Mouse (Mus musculus) stomach, postnatal 0 days (tissue): ENCODE results near the gene Cyp2c50. TPM values are rescaled to one million over a fixed set of nuclear protein-coding genes. Genes with fewer than 3 reads are reported as not detected.
"Not testable (repeated sequence)": the region's sequence is repeated elsewhere in the genome, so short reads cannot be mapped to it uniquely, and the experiment has no call there.

Experiments used
- ATAC-seq: fragments of 200-750 bp; cut with Nextera tagmentation; 2 replicates; pipeline ENCODE4 v1.8.0; 2017; ENCODE audit not compliant: low FRiP score, low TSS enrichment
- DNase-seq: peaks from one replicate; pipeline ENCODE4 v3.0.0-alpha.2; 2016; ENCODE audit warnings: low spot score
- H3K27ac ChIP-seq: fragments of 300-500 bp; sonication (generic); replicated peaks from 2 replicates; pipeline ENCODE4 v1.5.1; 2014; ENCODE audit warnings: mild to moderate bottlenecking, control low read depth
- H3K27me3 ChIP-seq: fragments of 300-500 bp; sonication (generic); 2 replicates; pipeline ENCODE4 v1.6.1; 2014; ENCODE audit warnings: low read length; ENCODE audit not compliant: control insufficient read depth, insufficient read depth
- H3K36me3 ChIP-seq: fragments of 300-500 bp; sonication (generic); 2 replicates; pipeline ENCODE4 v1.6.1; 2014; ENCODE audit warnings: low read length, mixed read lengths; ENCODE audit not compliant: control insufficient read depth, insufficient read depth
- H3K4me1 ChIP-seq: fragments of 300-500 bp; sonication (generic); replicated peaks from 2 replicates; pipeline ENCODE4 v1.6.1; 2014; ENCODE audit warnings: antibody characterized with exemption; ENCODE audit not compliant: control insufficient read depth, insufficient read depth
- H3K4me2 ChIP-seq: fragments of 300-500 bp; sonication (generic); replicated peaks from 2 replicates; pipeline ENCODE4 v1.6.1; 2014; ENCODE audit warnings: low read depth, mild to moderate bottlenecking, control low read depth, moderate library complexity
- H3K4me3 ChIP-seq: fragments of 300-500 bp; sonication (generic); 2 replicates; pipeline ENCODE4 v1.5.1; 2014; ENCODE audit warnings: low read depth, low read length, control low read depth
- H3K9ac ChIP-seq: fragments of 300-500 bp; sonication (generic); 2 replicates; pipeline ENCODE4 v1.6.1; 2014; ENCODE audit warnings: mild to moderate bottlenecking, low read length, control low read depth, mixed read lengths
- H3K9me3 ChIP-seq: fragments of 300-500 bp; sonication (generic); 2 replicates; pipeline ENCODE4 v1.6.1; 2016; ENCODE audit warnings: low read length; ENCODE audit not compliant: control insufficient read depth
- CTCF ChIP-seq: IDR thresholded peaks from 2 replicates; pipeline ENCODE4 v1.5.1; 2016; ENCODE audit warnings: antibody characterized with exemption, low read depth, mild to moderate bottlenecking, moderate library complexity
- EP300 ChIP-seq: optimal IDR thresholded peaks from 2 replicates; pipeline ENCODE3; 2016; ENCODE audit warnings: antibody characterized with exemption
- WGBS: fragments of 180-500 bp; shearing (Covaris S2); extraction: QIAGEN DNeasy Blood & Tissue Kit; methylation state at CpG from one replicate; pipeline ENCODE4 v1.1.7; 2014; 5-methylcytosine and 5-hydroxymethylcytosine counted together
- polyA plus RNA-seq: library from polyadenylated mRNA; unstranded; fragments of >200 nt; fragmentation: Nextera tagmentation; extraction: Ambion mirVana; gene quantifications from 2 replicates; pipeline ENCODE4 v1.2.1, GENCODE M21; 2015

Gene Cyp2c50
- polyA plus RNA-seq, result not detected in 2 replicates

DNA sequence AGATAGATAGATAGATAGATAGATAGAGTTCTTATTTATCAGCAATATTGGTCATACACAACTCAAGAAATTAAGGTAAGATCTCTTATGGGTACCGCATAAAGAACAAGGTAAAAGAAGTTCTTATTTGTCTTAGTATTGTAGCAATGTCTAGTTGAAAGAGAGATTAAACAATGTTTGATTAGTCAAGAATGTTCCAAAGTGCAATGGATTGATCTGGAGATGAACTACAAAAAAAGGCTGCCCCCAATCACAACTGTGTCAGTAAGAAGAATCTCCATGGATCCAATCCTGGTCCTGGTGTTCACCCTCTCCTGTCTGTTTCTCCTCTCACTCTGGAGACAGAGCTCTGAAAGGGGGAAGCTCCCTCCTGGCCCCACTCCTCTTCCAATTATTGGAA, at the start of gene Cyp2c50:
Gene Cyp2c50 (plus strand): TSS at position 268 of the 400 bp plus-strand sequence.
- WGBS, result 90% methylated on average over 1 of the region's 1 CpGs
- not testable (repeated sequence) for H3K4me3 ChIP-seq

DNA sequence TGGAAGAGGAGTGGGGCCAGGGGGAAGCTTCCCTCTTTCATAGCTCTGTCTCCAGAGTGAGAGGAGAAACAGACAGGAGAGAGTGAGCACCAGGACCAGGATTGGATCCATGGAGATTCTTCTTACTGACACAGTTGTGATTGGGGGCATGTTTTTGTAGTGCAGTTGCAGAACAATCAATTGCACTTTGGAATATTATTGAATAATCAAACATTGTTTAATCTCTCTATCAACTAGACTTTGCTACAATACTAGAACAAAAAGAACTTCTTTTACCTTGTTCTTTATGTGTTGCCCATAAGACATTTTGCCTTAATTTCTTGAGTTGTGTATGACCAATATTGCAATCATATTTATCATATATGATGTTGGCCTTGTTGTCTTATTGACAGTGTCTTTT, 15.8 kb upstream of the Cyp2c50 start, which contains the start of gene Cyp2c54:
Gene Cyp2c54 (minus strand): TSS at position 127 of the 400 bp plus-strand sequence.
- H3K4me1 ChIP-seq, result no peaks in the 10 kb centered on the region
- H3K9me3 ChIP-seq, result no peaks in the 10 kb centered on the region
- H3K4me3 ChIP-seq, result no peak within 1 kb of the TSS
- ATAC-seq (no peak), DNase-seq (no peak)
- no peaks in the 10 kb centered on the region for H3K27me3 ChIP-seq
- no peak within 1 kb of the TSS for H3K9ac ChIP-seq
- no peak for TF ChIP-seq CTCF
- no peaks in the 10 kb centered on the region for H3K36me3 ChIP-seq
- H3K27ac ChIP-seq, result no peak within 1 kb of the TSS
- no peak within 1 kb of the TSS for H3K4me2 ChIP-seq

More for the DNA sequence above, at the start of gene Cyp2c50:
- not testable (repeated sequence) for H3K27me3 ChIP-seq, H3K27ac ChIP-seq, H3K9me3 ChIP-seq, H3K9ac ChIP-seq, H3K36me3 ChIP-seq, ATAC-seq, H3K4me2 ChIP-seq, H3K4me1 ChIP-seq, DNase-seq

DNA sequence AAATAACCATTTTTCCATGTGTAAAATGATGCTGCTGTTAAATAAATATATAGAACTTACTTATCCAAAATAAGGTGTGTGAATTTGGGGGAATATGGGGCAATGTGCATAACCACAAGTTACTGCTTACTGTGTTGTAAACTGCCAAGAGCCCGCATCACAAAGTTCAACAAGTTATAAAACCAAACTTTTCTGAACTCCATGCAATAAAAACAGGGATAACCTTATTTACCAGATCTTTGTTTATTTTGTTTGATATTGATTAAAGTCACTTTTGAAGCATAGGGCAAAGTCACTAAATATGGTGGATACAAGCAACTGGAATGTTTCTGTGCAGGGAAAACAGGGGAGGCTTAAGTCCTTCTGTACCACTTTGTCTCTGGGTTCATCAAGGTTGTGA, 1.1 kb upstream of the Cyp2c50 start:
- Histone ChIP-seq H3K9me3 (no peaks in the 10 kb centered on the region), H3K36me3 (no peaks in the 10 kb centered on the region), H3K27ac (no peak overlapping the region), H3K4me2 (no peak overlapping the region), H3K4me3 (no peak overlapping the region), H3K9ac (no peak overlapping the region), H3K27me3 (no peaks in the 10 kb centered on the region), H3K4me1 (no peaks in the 10 kb centered on the region)
- DNase-seq, result no peak
- TF ChIP-seq CTCF (no peak), EP300 (no peak)
- no peak for ATAC-seq
- 79% methylated on average over 1 of the region's 1 CpGs for WGBS

DNA sequence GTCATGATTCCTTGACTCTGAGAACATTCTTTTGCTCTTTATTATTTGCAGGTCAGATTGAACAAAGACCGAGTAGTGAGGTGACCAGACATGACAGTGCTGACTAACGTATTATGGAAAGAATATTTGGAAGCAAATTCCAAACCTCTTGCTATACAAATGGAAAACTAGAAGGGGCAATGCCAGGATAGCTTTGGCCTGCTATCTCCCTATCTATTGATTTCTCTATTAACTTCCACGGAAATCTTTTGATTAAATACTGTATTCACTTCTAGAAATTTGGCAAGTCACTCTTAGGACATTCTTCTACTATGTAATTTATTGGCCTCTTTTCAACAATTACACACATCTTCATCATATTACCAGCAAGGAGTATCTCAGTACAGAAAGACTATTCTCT, 1.6 kb downstream of the Cyp2c50 start:
- no peaks in the 10 kb centered on the region for H3K27me3 ChIP-seq
- WGBS, result 67% methylated on average over 3 of the region's 3 CpGs
- no peaks in the 10 kb centered on the region for H3K36me3 ChIP-seq
- H3K4me2 ChIP-seq, result no peak overlapping the region
- ATAC-seq (no peak), DNase-seq (no peak)
- no peak overlapping the region for H3K4me3 ChIP-seq
- TF ChIP-seq CTCF (no peak), EP300 (no peak)
- no peaks in the 10 kb centered on the region for H3K4me1 ChIP-seq
- H3K27ac ChIP-seq, result no peak overlapping the region
- no peaks in the 10 kb centered on the region for H3K9me3 ChIP-seq
- no peak overlapping the region for H3K9ac ChIP-seq

DNA sequence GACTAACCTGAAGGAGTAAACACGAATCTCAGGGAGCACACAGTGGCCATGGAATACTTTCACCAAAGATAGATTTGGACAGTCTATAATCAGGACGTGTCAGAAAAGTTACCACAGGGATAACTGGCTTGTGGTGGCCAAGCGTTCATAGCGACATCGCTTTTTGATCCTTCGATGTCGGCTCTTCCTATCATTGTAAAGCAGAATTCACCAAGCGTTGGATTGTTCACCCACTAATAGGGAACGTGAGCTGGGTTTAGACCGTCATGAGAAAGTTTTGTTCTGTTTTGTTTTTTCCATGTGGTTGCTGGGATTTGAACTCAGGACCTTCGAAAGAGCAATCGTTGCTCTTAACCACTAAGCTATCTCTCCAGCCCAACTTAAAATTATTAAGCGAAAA, 30.1 kb downstream of the Cyp2c50 start:
- not testable (repeated sequence) for H3K4me2 ChIP-seq, H3K4me1 ChIP-seq, H3K27me3 ChIP-seq, DNase-seq, H3K9ac ChIP-seq, H3K36me3 ChIP-seq, ATAC-seq, H3K4me3 ChIP-seq, H3K9me3 ChIP-seq, H3K27ac ChIP-seq
- WGBS, result 77% methylated on average over 13 of the region's 13 CpGs

DNA sequence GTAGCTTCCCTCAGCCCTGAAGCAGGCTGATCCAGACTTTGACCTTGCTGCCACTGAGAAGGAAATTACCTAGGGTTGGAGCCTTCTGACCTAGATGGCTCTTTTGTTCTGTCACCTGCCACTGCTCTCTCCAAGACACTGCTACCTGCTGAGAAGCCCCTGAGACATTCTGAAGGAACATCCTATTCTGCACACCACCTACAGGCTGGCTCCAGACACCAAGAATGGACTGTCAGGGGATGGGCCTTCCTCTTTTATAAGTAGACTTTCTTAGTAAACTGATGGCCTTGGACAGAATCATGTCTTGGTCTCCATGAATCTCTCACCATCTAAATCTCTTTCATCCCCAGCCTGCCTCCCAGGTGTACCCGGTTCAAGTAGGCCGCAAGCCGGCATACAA, 35.7 kb downstream of the Cyp2c50 start:
- H3K4me1 ChIP-seq, ATAC-seq, H3K9me3 ChIP-seq, H3K4me3 ChIP-seq, H3K27me3 ChIP-seq, H3K4me2 ChIP-seq, H3K36me3 ChIP-seq, DNase-seq, H3K27ac ChIP-seq, H3K9ac ChIP-seq: not testable (repeated sequence)
- 88% methylated on average over 3 of the region's 3 CpGs for WGBS

DNA sequence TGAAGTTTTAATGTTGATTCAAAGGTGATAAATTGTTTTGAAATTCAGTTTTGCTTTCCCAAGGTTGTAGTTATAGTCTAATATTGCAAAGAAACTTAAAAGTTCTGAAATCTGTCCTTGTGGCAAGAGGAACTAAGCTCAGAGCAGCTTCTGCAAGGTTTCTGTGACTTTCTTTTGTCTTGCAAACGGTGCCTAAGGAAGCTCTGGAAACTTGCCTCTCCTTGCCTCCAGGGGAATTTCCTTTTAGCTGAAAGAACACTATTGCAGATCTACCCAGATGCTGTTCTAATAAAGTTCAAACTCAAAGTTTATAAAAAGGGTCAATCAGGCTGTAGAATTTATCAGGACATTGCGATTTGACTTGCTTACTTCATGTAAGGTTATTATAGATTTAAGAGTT, 37.5 kb downstream of the Cyp2c50 start:
- WGBS, result 44% methylated on average over 2 of the region's 2 CpGs
- not testable (repeated sequence) for H3K9me3 ChIP-seq, H3K4me2 ChIP-seq, H3K9ac ChIP-seq, H3K4me1 ChIP-seq, H3K27me3 ChIP-seq, ATAC-seq, H3K27ac ChIP-seq, H3K4me3 ChIP-seq, H3K36me3 ChIP-seq, DNase-seq

Other genes with a start within 250 kb of the Cyp2c50 start
- 0.08 and 0.21 TPM in 2 replicates for gene Cyp2c69, start 202.9 kb upstream of the Cyp2c50 start, polyA plus RNA-seq
- gene Cyp2c37, start 97.3 kb upstream of the Cyp2c50 start, polyA plus RNA-seq, result 0.13 TPM in 1 of 2 replicates, not detected in the other
- not detected in 2 replicates for gene Cyp2c54, start 15.9 kb upstream of the Cyp2c50 start, polyA plus RNA-seq
- gene Cyp2c70, start 97.6 kb downstream of the Cyp2c50 start, polyA plus RNA-seq, result 0.67 and 0.93 TPM in 2 replicates
- gene Pdlim1, start 182.2 kb downstream of the Cyp2c50 start, polyA plus RNA-seq, result 288 and 298 TPM in 2 replicates